Mouse (Mus musculus) layer of hippocampus, postnatal 10 days (tissue): ENCODE measurements at regions not wholly inside any gene's neighbourhood (a gene's known extent, or its start where the extent isn't known, plus 50 kb on each side); places are given as distances from the start of the nearest gene placed in this dataset.
"Not testable (repeated sequence)": the region's sequence is repeated elsewhere in the genome, so short reads cannot be mapped to it uniquely, and the experiment has no call there.

Source experiments
- DNase-seq, 2 experiments: peaks; one replicate each; pipeline ENCODE4 v3.0.0; 2021; ENCODE audit warnings: low spot score in 2 of 2

DNA sequence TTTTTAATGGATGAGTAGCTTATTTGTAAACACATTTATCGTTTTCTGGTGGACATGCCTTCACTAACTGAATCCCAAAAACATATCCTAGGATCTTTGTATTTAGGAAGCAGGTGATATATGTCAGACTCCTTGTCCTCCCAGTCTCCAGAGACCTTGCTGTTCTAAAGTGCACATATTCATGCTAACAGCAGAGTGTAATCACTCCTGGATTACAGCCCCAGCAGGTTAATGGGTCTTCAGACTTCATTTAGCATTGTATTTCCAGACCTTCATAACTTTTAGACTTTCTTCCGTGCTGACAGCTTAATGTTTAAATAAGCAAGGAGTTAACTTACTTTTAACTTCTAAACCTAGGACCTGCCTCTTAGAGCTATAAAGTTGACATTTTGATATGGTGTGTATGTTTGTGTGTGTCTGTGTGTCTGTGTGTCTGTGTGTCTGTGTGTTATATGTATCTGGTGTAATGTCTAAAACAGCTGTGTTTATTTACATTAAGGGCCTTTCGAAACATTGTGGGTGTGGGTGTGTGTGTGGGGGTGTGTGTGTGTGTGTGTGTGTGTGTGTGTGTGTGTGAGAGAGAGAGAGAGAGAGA, 398.3 kb downstream of the Gm4340 start:
- no peak for DNase-seq

DNA sequence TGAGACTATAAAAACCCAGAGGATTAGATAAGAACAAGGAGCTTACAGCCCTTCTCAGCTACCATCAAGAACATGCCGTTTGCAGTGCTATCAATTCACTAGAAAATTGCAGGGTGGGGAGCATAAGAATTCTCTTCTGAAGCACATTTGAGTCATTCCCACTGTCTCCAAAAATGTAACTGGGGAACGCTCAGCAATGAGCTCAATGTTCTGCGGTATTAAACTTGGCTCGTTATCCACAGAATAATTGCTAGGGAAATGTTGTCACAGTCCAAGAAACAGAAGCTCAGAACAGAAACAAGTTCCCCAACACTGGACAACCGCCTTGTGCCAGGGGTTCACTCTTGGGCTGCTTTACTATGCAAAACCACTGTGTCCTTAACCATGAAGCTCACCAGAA, 402.1 kb downstream of the Gm4340 start:
- DNase-seq: no peak

DNA sequence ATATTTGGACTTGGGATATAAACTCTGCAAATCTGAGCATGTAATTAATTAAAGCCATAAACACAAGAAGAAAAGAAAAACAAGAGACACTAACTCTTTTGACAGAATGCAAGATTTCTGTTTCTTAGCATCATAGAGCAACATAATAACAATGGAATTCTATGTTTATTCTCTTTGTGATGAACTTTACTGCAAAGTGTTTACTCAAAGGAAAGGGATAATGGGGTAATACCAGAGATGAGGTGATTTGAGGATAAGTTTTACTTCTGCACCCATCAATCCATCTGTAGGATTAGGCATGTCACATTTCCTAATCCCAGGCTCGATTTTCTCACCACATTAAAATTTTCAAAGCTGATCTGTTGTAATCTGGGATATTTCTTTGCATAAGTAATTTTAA, 433.8 kb downstream of the Gm4340 start:
- no peak for DNase-seq

DNA sequence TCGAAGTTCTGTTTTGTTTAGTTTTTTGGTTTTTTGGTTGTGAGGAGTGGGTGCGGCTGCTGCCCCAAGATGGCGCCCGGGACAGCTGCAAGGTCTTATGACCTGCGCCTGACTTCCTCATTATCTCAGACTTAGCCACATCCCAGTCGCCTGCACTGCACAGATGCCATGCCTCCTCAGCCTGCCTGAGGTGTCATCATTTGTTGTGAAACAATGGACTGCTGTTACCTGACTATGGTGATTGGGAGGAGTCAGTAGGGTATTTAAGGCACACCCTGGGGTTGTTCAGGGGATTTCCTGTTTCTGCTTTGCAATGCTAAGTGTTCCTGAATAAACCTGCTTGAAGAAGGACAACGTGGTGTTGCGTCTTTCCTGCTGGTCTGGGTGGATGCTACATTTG, 457.2 kb downstream of the Gm4340 start:
- DNase-seq: no peak

DNA sequence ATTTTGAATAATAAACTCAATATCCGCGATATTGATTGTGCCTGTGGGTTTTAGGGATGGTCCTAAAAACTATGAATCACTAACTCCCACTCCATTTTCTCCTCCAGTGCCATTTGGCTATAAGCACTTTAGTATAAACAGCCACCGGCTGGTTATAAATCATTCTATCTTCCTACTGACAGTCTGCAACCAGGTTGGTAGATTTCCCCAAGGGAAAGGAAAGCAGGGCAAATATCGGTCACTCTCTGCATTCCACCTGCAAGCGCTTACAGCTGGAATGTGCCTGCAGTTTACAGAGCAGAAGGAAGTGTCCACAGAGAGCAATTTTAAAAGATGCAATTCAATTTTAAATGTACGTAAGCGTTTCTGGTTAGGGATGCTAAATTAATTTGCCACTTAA, 466.5 kb downstream of the Gm4340 start:
- DNase-seq: no peak

DNA sequence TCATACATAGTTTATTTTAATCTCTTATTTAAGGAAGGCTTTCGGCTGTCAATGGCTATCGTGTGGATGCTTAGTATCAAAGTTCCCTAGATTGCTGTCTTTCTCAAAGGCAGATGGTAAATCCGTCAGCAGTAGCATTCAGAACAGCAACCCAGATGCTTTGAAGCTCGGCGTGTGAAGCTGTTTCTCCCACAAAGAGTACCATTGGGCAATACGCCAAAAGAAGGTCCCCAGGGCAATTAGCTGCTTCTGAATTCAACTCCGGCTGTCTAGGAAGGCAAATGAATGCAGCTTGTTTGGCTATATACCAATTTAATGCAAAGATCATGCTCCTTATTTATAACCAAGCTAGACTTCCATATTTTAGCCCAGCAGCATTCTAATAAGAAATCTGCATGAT, 467.8 kb downstream of the Gm4340 start:
- DNase-seq: peak in 1 of 2 experiments; percentile 12

DNA sequence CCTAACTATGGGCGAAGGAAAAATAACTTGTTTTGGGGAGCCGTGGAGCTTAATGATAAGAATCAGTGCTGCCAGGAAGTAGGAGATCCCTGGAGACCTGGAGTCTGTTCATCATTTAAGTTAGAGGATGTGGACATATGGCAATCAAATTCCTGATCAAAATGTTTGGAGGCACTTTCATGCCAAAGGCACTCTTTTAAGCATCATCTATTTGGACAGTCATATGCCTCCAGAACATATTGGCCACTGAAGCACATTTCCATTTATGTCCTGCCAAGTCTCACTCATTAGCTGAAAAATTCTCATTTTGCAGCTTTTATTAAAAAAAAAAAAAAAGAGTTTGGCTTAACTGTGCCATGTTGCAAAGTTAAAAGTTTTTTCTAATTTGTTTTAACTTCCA, 474.4 kb downstream of the Gm4340 start:
- no peak for DNase-seq

DNA sequence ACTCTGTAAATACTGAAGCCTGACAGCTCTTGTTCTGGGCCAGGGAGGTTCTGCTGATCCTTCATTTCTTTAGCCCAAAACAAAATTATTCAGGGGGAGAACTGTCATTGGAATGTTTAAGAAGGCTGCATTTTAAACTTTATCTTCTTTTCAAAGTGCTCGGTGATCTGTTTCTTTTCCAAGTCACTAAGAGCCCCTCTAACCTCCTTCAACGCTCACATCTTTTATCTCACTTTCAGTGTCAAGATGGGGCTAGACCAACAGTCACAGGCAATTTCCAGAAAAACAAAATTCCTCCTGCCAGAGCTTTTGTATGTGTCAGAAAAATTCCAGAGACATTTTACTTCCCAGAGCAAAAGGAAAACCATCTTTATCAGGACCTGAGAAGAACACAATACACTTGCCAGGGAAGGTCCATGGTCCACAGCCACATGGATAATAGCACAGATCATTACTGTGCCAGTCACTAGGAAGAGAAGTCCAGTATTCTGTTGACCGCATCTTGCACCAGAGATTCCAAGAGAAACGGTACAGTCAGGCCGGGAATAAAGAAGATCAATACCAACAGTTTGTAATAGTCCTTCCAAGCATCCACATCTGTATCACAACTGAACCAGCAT, 491.0 kb downstream of the Gm4340 start:
- no peak for DNase-seq

DNA sequence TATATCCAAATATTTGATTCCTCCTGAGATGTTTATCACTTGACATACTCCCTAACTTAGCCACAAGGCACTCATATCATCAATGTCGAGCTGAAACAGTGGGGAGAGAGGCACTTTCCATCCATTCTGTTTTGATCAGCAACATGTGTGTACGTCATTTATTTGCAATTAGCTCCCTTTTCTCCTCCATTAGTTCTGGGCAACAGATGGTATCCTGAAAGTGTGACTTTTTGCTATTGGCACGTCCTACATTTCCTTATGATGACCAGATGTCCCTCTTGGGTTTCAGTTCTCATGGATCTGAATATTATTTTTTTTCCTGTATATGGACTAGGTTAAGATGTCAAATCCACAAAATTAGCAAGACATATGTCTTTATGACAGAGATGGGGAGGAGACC, 492.0 kb downstream of the Gm4340 start:
- DNase-seq: no peak

DNA sequence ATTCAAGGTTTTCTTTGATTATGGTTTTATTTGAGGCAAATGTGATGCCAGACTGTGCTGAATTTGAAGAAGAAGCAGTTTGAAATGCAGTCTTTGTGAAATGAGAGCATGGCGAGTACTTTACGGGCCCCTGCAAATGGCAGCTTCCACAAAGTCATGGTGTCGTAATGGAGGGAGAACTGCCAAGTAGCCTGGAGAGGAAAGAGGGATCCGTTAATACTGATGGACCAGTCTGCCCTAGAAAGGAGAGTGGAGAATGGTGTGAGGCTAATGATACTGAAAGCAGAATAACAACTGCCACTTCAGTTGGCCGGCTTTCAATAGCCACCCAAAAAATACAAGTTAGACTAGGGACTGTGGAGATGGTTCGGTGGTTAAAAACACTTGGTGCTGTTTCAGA, 492.8 kb downstream of the Gm4340 start:
- DNase-seq: peak; percentile 12 to 39

DNA sequence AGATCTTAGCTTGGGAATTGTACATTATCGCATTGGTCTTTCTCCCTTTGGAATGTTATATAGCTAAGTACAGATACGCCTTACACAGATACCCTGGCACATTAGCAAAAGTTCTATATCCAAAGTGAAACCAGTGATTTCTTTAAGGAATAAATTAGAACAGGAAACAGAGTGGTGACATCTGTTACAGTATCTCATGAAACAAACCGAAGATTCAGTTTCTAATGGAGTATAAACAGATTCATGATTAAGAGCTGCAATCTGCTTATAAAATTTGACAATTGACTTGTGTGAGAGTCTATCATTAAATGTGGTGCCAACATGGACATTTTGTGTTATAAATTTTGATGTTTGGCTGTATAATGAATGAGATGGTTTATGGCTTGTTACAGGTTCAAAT, 501.1 kb downstream of the Gm4340 start:
- no peak for DNase-seq

DNA sequence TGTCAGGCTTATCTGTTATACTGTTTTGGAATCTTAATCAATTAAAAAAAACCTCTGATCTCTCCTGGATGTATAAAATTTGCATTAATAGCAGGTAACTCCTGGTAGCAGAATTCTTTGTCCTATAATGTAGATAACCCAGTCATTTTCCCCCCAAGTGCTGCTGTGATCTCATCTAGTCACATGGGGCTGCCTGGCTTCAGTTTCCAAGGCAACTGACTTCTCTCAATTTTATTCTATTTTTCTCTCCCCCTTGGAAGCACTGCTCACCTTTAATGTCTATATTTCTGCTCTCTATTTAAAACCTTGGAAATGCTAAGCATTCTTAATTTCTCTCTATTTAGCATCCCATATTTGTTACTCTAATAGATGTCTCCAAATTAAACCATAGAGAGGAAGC, 515.1 kb downstream of the Gm4340 start:
- no peak for DNase-seq

DNA sequence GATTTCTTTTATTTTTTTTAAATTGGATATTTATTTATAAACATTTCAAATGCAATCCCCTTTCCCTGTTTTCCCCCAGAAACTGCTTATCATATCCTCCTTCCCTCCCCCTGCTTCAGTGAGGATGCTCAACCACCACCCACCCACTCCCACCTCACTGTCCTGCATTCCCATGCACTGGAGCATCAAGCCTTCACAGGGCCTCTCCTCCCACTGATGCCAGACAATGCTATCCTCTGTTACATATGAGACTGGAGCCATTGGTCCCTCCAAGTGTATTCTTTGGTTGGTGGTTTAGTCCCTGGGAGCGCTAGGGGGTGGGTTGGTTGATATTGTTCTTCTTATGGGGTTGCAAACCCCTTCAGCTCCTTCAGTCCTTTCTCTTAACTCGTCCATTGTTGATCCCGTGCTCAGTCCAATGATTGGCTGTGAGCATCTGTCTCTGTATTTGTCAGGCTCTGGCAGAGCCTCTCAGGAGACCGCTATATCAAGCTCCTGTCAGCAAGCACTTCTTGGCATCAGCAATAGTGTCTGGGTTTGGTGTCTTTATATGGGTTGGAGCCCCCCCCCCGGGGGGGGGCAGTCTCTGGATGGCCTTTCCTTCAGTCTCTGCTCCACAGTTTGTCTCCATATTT, 519.6 kb downstream of the Gm4340 start:
- DNase-seq: not testable (repeated sequence)
